Mouse (Mus musculus) ES-Bruce4 (cell line): ENCODE data around the gene Gm4133.
"Not testable (repeated sequence)": the region's sequence is repeated elsewhere in the genome, so short reads cannot be mapped to it uniquely, and the experiment has no call there.

Source experiments
- CTCF ChIP-seq: IDR thresholded peaks from one replicate; pipeline ENCODE4 v1.8.1; 2011; ENCODE audit warnings: low read depth, low read length
- EP300 ChIP-seq: IDR thresholded peaks from 2 replicates; pipeline ENCODE4 v1.6.1; 2011; ENCODE audit warnings: low read depth, low read length; ENCODE audit not compliant: insufficient read depth
- POLR2A ChIP-seq: IDR thresholded peaks from one replicate; pipeline ENCODE4 v1.8.1; 2011; ENCODE audit warnings: low read length; ENCODE audit not compliant: insufficient read depth

DNA sequence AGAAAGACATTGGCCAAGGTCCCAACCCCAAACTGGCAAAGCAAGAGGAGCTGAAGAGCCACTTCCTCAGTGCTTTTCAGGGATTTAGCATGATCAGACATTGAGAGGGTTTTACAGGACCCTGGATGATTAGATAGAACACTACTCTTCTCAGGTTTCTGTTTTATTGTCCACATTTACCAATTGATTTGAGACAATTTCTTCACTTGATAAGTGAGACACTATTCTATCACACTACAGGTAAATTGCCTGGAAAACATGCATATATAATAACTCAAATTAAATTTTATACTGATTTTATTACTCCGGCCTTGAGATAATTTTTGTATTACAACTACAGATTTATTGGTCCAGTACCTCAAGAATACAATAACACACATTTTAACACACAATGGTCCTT lies 41.4 kb upstream of the Gm4133 start, which contains the start of gene Gm5728:
- not testable (repeated sequence) for TF ChIP-seq POLR2A, EP300, CTCF
